Mouse (Mus musculus): ENCODE results near the gene Lig1. TPM values are rescaled to one million over a fixed set of nuclear protein-coding genes. Genes with fewer than 3 reads are reported as not detected.

Lig1 gene
- 10 to 100 TPM; 11.0 to 14.7 TPM for total RNA-seq (2021)
- long read RNA-seq, partial matches to known transcripts = 3 of 30 reads
- long read RNA-seq, other reads (novel, unspliced or antisense) = 24 of 30 reads

DNA sequence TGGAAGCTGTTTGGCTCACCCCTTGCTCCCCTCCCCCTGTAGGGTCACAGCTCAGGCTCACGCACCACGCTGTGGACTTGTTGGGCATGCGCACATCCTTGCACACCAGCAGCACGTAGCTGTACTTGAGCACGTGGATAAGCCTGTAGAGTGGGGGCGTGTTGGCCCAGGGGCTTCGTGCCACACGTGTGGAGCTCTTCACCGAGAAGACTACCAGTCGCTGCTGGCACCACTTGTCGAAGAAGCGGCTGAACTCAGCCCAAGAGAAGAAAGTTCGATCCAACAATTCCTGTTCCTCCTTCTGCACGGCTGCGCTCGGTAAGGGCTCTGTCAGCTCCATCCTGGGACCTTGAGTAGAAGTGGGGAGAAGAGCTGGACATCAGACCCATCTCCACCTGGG, at the start of gene Lig1:
Lig1 (plus strand) TSS at position 203 of the 400 bp plus-strand sequence.
- DNase-seq (ENCODE audit: low spot score in 2 of 2) = no peak

DNA sequence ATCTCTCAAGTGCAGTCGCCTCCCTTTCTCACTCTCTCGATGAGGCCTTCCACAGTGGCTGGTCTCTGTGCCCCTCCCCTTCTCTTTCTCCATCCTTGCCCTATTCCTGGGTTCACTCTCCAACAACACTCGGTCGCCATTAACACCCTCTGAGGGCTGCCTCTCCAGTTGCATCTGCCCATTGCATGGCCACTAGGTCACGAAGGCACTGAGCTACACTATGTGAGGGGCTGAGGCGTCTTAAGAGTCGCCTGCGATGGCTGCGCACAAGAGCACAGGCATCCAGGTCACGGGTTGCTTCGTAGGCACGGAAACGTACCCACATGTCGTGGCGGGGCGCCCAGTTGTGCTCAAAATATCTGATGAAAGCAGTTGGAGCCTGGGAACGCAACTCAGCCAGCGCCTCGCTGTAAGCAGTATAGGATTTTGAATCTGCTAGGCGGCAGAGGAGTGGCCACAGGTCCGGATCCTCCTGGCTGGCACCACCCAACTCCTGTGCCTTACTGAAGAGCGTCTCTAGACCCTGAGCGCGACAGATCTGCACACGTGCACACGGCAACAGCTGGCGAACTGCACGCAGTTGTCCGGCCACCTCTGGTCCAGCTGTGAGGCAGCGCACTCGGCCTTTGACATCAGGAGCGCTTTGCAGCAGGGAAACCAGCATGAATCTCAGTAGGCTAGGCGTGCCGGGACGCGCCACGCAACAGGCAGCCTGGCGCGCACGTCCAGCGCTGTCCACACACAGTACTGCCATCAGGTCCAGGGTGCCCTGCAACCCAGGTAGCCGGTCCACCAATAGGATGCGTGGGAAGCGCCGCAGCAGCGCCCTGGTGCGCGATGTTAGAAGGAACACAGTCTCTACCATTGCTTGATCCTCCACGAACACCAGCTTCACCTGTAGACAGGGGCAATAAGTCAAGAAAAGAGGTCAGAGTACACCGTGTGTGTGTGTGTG, 16.1 kb upstream of the Lig1 start:
- DNase-seq (ENCODE audit: low spot score in 2 of 2) = peak; percentile 14 to 26

DNA sequence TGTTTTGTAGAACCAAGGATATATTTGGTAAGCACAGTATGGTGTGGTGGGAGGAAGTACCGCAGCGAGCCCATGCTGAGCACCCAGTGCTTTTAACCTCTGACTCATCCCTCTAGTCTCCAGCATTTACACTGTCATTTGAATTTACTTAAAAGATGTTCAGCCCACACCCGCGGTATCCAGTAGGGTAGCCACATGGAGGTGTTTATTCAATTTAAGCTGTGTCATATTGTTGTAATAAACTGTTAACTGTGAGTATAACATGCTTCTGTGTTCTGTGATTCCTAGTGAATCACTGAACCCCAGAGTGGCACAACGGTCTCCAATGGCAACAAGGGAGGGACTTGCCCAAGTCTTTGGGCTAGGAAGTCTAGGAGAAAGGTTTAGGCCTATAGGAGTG, 13.2 kb upstream of the Lig1 start:
- no peak for DNase-seq (ENCODE audit: low spot score in 2 of 2)

DNA sequence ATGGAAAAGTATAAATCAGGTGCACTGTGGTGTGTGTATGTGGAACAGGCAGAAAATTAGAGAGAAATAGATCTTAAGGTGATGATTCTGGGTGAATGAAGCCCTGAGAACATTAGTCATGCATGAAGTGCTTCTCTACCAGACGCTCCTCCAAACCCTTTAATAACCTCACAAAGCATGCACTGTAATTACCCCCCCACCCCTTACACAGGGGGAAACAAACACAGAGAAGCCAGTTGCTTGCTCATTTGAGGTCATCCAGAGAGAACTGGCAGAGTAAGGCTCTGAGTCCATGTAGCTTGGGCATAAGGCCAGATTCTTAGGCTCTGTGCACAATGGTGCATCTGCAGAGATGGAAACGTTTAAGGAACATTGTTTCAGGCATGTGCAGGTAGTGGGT, 12.7 kb upstream of the Lig1 start:
- no peak for DNase-seq (ENCODE audit: low spot score in 2 of 2)

DNA sequence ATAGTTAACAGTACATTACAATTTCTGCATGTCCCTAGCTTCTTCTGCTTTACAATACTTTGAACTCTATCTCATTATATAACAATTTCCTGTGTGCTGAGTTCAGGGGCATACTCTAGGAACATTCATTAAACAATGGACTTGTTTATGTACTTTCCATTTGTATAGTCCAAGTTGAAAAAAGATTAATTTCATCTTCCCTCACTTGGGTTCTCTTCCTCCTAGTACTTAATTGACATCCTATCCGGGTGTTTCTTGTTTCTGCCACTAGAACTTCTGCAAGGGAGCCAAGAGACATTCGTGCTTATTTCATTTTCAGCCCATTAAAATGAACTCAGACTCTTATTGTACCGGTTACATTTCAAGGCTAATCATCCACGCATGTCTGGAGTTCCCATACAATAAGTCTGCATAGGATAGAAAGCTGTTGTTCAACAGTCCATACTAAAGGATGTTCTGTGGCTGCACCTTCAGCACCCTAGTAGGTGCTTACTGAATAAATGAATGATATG, 8.3 kb upstream of the Lig1 start:
- DNase-seq (ENCODE audit: low spot score in 2 of 2) = no peak

DNA sequence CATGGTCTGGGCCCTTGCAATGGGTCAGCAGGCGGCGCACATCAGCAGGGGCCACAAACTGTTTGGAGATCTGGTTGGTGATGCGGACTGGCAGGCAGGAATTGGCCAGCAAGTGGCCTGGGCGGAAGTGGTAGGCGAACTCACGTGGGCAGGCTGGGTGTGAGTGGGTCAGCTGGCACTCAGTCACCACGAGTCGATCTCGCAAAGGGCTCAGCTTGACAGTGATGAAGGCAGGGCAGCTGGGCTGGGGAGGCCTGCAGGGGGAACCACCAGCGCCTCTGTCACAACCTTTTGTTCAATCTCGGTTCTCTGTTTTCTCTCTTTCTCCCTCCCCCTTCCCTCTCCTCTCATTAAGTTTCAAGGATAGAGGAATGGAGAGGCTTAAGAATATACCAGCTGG, 7.7 kb upstream of the Lig1 start:
- DNase-seq (ENCODE audit: low spot score in 2 of 2) = no peak

DNA sequence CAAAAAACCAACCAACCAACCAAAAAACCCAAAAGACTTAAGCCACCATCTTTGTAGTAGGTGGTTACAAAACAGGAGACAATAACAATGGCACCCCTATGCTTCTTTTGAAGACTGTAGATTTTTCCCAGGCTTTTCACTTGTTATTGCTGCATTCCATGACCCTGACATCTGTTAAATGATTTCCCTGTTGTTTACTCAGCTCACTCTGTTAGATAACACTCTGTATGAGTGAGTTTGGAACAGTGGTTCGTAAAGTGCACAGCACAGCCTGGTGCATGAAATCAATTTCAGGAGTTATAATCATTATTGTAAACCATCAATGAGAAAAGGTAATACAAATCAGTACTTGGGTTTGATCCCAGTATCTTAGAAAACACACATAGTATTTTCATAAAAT, 5.4 kb upstream of the Lig1 start:
- DNase-seq (ENCODE audit: low spot score in 2 of 2) = no peak

DNA sequence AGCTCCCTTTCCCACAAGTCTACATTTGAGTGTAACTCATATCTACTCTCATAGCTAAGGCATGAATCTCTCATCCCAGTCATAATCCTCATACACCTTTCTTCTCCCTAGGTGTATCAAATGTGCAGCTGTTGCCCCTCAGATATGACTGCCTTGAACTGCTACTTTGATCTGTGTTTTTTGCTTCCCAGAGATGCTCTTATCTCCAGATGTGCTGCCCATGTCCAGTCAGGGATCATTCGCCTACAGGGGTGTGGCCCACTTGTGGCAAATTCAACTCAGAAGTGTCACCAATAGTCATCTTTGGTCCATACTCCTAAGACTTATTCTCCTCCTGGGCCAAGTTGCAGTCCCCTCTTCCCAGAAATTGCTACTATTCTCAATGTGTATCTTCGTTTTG, 750 bp downstream of the Lig1 start:
- DNase-seq (ENCODE audit: low spot score in 2 of 2) = peak in 1 of 2 experiments; percentile 19

DNA sequence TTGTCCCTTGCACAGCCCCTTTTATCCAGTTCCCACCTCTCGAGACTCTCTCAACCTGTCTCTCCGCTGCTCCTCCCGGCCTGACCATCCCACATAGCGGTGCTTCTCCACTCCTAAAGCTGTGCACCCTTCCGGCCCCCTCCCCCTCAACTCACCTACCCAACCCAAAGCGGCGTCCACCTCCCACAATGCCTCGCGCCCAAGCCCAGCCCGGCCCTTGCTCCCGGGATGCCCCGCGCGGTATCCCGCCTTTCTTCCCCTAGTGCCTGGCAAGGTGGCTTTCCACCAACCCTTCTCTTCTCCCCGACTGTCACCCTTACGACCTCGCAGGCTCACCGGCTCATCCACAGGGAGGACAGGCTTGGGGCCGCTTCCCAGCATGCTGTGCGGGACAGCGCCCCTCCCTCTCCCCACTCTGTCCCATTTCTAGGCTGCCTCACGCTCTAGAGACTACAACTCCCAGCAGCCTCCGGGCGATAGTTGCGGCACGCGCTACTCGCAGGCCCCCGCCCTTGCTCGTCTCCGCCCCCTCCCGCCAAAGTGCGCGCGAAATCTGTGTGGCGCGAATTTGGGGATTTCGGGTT, 1.3 kb downstream of the Lig1 start, which contains the start of gene Zswim9:
Zswim9 (minus strand) TSS at position 414 of the 584 bp plus-strand sequence.
- DNase-seq (ENCODE audit: low spot score in 2 of 2) = peak; percentile 91 to 92

DNA sequence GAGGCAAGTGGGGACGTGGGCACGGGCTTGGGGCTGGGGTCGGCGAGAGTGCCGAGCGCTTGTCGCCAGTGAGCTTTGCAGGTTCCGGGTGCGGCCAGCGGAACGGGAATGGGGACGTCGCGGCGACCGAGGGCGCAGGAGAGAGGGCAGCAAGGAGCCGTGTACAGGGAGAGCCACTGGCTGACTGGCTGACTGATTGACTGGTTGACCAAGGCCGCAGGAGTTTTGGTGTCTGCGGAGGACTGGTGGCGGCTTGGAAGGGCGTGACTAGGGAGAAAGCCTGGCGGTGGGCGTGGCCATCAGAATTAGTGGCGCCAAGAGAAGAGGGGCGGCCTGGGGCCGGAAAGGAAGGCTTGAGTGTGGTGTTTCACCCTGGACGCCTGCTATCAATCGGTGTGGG, 1.9 kb downstream of the Lig1 start:
- DNase-seq (ENCODE audit: low spot score in 2 of 2) = peak in 1 of 2 experiments; percentile 4

DNA sequence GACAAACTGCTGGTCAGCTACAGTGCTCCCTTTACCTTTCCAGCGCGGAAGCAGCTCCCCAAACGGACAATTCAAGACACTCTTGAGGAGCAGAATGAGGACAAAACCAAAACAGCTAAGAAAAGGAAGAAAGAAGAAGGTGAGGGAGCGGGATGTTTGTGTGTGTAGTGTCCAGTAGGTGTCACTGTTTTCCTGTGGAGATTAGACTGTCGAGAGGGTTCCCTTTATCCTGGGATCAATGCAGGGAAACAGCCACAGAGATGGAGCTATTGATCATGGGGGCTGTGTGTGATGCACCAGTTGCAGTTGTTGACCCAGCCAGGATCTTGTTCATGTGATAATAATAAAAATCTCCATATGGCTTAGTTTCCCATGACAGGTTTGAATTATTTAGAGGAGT, 11.5 kb downstream of the Lig1 start:
- peak in 1 of 2 experiments; percentile 17 for DNase-seq (ENCODE audit: low spot score in 2 of 2)

DNA sequence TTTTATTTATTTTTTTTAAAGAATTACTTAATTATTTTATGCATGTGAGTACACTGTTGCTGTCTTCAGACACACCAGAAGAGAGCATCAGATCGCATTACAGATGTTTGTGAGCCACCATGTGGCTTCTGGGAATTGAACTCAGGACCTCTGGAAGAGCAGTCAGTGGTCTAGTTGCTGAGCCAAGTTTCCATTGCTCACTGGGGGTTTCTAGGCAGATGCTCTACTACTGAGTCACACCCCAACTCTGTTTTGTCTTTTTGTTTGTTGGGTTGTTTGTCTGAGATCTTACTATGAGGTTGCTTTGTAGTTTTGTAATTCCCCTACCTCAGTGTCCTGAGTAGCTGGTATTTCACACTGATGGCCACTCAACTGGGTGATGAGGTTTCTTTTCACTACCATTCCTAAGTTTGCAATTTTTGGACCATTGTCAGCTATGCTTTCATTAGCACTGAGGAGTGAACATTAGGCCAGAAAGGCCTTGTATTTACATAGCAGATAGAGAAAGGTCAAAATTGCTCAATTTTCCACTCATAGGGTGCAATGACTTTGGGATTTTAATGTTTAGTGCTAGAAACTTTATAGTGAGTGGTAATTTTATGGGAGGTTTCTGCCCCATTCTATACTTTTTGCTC, 13.1 kb downstream of the Lig1 start:
- no peak for DNase-seq (ENCODE audit: low spot score in 2 of 2)

DNA sequence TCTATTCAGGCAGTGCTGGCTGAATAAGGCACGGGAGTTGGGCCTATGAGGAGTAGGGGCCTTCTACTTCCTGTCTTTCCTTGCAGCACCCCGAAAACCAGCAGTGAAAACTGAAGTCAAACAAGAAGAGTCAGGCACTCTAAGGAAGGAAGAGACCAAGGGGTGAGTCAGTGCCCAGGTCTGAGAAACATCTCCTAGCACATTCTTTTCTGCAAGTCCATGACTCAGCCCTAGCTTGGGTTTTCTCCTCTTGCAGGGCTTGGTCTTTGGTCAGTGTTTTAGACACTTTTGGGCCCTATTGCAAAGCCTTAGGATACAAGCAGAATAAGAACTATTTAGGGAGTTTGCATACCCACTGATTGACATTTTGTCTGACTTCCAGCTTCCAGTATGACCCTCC, 14.3 kb downstream of the Lig1 start:
- DNase-seq (ENCODE audit: low spot score in 2 of 2) = no peak

DNA sequence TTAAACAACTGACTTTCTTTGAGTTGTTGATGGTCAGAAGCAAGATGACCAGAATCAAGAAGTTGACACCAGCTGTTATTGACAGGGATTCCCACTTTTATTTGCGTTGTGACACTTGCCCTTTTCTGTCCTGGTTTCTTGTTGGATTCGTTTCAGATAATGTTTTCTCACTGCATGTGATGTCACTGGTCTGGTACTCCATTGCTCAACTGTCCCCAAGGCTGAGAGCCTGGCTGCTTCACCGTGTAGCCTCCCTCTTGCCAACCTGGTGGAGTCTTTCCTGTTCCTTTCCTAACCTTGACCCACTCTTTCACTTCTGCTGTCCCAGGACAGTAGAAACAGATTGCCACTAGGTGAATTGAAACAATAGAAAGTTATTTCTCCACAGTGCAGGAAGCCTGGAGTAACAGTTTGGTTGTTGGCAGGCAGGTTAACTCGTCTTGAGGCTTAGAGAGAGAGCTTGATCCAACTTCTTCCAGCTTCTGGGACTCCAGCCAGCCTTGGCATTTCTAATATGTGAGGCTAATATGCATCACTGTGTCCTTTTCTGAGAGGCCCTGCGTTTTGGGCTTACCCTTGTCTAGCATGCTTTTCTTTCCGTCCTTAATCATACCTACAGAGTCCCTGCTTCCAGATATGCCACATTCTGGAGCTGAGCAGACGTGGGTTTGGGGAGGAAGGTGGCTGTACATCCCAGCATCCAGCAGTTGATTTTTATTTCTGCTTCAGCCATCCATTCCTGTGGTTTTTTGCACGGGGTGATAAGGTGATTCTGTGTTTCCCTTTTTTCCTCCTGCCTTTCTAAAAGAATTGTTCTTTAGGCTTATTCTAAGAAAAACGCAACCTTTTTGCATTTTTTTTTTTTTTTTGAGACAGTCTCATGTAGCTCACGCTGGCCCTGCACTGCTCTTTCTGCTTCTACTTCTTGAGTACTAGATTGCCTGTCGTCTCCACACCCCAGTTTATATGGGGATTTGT, 17.1 kb downstream of the Lig1 start:
- DNase-seq (ENCODE audit: low spot score in 2 of 2) = no peak

DNA sequence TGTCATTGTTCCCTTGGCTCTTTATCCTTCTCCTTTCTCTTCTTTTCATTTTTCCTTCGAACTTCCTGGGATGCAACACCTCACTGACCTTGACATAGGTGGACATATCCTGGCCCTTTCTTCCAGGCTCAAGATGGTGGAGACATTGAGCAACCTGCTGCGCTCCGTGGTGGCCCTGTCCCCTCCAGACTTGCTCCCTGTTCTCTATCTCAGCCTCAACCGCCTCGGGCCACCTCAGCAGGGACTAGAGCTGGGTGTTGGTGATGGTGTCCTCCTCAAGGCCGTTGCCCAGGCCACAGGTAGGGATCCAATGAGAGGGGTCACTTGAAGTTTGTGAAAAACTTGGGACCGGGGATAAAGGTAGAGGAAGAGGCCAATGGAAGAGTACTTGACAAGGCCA, 18.2 kb downstream of the Lig1 start:
- DNase-seq (ENCODE audit: low spot score in 2 of 2) = no peak

DNA sequence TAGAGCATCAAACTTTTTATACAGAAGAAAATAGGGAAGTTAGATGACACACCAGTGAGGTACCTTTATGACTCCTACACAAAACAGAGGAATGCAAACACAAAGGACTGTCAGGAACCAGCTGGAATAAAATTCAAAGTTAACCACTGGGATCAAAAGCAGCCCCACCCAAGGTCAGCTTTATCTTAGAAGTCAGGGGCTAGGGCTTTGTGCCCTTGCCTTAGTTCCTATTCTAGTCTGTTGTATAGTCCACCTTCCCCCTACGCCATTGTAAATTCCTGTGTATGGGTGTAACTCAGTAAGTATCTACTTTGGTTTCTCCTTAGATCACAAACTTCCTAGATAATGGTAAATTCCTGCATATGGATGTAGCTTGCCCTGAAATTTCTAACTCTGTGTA, 20.6 kb downstream of the Lig1 start:
- no peak for DNase-seq (ENCODE audit: low spot score in 2 of 2)

DNA sequence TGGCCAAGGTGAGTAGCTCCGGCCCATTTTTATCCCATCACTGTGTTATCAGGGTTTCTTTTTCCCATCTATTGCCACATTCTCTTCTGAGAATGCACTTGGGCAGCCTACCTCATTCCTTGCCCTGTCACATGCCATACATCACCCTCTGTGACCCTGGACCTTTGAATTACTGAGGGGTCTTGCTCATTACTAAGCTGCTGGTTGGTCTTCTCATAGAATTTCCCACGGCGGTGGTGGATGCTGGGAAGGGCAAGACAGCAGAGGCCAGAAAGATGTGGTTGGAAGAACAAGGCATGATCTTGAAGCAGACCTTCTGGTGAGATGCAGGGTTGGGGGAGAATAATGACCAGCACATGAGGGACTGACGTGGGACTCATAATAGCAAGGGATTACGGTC, 21.7 kb downstream of the Lig1 start:
- no peak for DNase-seq (ENCODE audit: low spot score in 2 of 2)

DNA sequence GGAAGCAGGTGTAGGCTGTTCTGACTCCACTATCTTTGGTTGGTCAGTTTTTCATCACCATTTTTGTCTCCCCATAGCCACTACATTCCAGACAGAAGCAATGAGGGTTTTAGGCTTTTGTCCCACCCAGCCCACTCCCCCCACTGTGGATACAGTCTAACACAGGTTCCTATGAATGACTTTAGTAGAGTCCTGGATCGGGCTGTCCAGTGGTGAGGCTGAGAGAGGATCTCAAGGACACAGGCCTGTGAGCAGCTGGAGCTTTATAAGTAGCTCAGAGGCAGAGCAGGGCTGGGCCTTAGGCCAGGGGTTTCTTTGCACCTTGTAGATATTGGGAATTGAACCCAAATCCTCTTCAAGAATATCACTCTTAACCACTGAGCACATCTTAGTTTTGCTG, 24.6 kb downstream of the Lig1 start:
- DNase-seq (ENCODE audit: low spot score in 2 of 2) = no peak

DNA sequence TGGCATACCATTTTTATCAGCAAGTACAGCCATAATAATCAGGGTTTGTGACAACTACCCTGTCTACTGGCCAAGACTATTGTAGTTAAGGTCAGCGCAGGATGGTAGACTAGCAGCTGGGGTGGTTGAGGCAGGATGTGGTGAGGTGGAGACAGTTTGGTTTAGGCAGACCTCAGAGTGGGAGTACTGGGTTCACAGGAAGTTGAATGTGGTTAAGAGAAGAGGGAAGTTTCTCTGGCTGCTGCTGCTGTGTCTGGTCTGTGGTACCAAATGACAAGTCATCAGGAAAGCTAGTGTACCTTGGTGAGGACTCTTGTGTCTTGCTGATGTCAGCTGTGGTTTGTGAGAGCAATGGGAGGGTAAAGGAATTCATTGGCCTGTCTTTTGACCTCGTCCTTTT, 25.7 kb downstream of the Lig1 start:
- no peak for DNase-seq (ENCODE audit: low spot score in 2 of 2)

DNA sequence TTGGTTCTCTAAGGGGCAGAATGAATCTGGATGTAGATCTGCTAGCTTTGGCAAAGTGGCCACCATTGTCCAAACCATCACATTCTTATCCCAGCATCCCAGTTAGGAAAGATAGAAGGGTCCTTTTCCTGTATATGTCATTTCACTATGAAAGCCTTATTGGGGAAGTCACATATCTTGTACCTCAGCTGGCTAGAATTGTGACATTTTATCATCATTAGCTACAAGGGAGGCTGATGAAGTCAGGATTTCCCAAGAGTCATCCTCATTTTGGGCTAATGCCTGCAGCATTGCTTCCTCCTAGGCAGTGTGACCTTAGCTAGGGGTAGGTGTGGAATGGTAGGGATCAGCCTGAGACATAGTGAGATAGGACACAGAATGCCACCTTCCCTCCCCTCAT, 26.3 kb downstream of the Lig1 start:
- DNase-seq (ENCODE audit: low spot score in 2 of 2) = no peak

DNA sequence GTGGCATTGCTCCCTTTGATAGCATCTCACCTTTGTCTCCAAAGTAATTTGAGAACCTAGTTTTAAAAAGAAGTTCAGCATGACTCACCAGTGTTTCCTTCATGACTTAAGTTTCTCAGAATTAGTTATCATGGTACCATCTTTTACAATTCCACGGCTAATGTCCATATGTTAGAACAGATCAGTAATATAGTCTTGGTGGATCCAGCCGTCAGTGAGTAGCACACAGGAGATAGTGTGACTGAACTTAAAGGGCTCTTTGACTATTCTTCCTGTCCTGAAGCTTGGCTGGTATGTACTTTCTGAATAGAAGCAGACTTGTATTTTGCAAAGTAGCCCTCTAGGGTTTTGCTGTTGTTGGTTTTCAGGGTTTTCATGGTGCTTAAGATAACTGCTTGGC, 32.3 kb downstream of the Lig1 start:
- DNase-seq (ENCODE audit: low spot score in 2 of 2) = no peak
